Mouse (Mus musculus): ENCODE data around the gene Tmem62. TPM values are rescaled to one million over a fixed set of nuclear protein-coding genes. Genes with fewer than 3 reads are reported as not detected.

Tmem62 gene
- 13.0 and 14.0 TPM in 2 replicates for polyA plus RNA-seq (2015; fragmentation: Nextera tagmentation; extraction: Ambion mirVana)

DNA sequence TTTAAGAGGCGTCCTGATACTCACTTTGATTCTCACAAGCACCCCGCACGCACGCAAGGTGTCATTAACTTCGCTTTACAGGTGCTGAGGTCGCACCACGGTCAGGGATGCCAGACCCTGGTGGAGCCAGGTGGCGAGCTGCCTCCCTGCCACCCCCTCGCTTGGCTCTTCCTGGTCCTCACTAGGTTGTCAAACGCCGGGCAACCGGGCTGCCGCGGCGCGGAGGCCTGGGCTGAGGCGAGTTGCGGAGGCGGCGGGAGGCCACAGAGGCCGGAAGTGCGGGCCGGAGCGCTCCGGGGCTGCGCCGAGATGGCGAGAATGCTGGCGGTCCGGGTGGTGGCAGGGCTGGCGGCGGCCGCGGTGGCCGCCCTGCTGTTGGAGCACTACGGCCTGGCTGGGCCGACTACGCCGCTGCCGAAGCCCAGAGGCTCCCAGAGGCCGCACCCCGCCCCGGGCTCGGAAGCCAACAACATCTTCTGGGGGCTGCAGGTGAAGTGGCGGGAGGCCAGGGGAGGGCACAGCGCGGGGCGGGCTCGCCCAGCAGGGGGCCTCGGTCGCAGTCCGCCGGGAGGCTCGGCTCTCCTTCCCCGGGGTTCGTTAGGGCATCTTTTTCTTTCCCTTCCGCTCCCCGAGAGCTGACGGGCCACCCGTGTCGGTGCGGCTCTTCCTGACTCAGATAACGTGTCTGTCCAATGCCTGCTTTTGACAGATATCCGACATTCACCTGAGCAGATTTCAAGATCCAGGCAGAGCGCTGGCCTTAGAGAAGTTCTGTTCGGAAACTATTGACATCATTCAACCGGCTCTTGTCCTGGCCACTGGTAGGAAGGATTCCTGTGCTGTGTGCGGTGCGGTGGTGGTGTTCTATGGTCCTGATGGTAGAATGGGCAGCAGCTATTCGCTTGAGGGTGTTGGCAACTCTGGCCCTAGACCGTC lies at the start of gene Tmem62:
Gene Tmem62, plus strand, starts transcription at position 28 of the 936 bp plus-strand sequence.
- peak within 1 kb of the TSS; percentile 72 for H3K4me3 ChIP-seq
- H3K9ac ChIP-seq, result peak within 1 kb of the TSS; percentile 90
- peaks cover 3% of the 10 kb centered on the region; the same call in 1 of the 2 replicates for H3K4me1 ChIP-seq (replicated peaks)
- ATAC-seq (ENCODE audit: low read depth), result peak; percentile 83
- no peaks in the 10 kb centered on the region for H3K27me3 ChIP-seq
- WGBS, result under 1% methylated on average over 67 of the region's 71 CpGs
- peak within 1 kb of the TSS; percentile 81 for H3K4me2 ChIP-seq
- peak within 1 kb of the TSS; percentile 91 for H3K27ac ChIP-seq (replicated peaks)
- H3K36me3 ChIP-seq, result peaks cover 10% of the 10 kb centered on the region; the same call in 1 of the 2 replicates
- H3K9me3 ChIP-seq, result no peaks in the 10 kb centered on the region

DNA sequence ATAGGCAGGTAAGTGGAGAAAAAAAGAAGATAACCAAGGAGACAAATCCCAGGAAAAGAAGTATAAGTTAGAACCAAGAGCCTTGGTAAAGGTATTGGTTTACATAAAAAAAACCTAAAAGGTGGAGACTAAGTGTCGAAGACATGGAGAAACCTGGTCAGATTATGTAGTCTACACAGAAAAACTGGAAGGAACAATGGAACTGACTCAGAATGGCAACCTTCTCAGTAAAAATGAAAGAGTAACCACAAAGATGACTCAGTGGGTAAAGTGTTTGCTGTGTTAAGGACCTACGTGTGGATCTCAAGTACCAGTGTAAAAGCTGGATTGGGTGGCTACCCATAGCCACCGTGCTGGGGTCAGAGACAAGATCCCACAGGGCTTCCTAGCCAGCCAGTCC lies 43.8 kb upstream of the Tmem62 start:
- no peak overlapping the region for H3K4me3 ChIP-seq
- H3K27me3 ChIP-seq, result no peaks in the 10 kb centered on the region
- WGBS, result 96% methylated on average over 3 of the region's 3 CpGs
- no peaks in the 10 kb centered on the region for H3K4me1 ChIP-seq (replicated peaks)
- no peak for ATAC-seq (ENCODE audit: low read depth)
- no peak overlapping the region for H3K27ac ChIP-seq (replicated peaks)
- peaks cover 80% of the 10 kb centered on the region for H3K36me3 ChIP-seq
- H3K9me3 ChIP-seq, result no peaks in the 10 kb centered on the region
- no peak overlapping the region for H3K4me2 ChIP-seq
- no peak overlapping the region for H3K9ac ChIP-seq

DNA sequence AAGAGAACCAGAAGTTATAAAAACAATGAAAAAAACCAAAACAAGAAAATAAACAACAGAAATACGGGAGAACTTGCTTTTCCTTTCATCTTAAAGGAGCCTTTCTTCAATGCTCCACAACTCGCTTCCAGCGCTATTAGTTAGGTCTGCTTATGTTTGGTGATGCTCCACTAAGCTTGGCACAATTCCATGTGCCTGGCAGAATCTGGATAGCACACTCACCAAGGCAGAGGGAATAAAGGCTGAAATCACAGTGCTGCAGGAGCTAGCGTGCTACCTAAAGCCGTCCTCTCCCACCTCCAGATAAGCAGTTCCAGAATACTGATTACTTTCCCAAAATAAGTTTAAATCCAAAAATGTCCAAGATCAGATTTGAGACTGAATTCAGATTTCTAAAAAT lies 25.6 kb upstream of the Tmem62 start:
- H3K4me1 ChIP-seq (replicated peaks), result no peaks in the 10 kb centered on the region
- no peak overlapping the region for H3K4me3 ChIP-seq
- H3K9ac ChIP-seq, result no peak overlapping the region
- ATAC-seq (ENCODE audit: low read depth), result no peak
- H3K36me3 ChIP-seq, result peaks cover 72% of the 10 kb centered on the region
- H3K27ac ChIP-seq (replicated peaks), result no peak overlapping the region
- H3K9me3 ChIP-seq, result no peaks in the 10 kb centered on the region
- H3K4me2 ChIP-seq, result no peak overlapping the region
- 87% methylated on average over 5 of the region's 5 CpGs for WGBS
- H3K27me3 ChIP-seq, result no peaks in the 10 kb centered on the region

DNA sequence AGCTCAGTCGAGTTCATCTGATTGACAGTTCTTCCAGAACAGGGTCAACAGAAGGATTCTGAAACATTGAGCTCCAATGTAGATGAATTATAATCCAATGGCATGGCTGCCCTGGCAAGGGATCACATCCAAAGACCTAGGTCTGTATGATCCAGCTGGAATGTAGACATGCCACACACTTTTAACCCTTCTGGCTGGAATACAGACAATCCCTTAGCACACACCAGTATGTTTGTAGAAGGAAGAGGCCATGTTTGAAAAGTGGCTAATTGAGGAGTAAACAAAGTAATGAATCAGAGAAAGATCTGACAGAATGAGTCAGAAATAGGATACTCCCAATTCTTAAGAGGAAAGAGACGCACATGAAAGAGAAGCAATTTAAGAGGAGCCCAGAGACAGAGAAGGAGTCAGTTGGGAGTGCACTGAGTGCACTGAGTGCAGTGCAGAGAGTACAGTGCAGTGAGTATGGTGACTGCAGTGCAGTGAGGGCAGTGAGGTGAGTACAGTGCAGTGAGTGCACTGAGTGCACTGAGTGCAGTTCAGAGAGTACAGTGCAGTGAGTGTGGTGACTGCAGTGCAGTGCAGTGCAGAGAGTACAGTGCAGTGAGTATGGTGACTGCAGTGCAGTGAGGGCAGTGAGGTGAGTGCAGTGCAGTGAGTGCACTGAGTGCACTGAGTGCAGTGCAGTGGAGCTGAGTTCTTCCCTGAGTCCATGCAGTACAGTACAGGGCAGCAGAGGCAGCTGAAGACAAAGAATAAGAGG lies 24.5 kb upstream of the Tmem62 start:
- Histone ChIP-seq H3K27me3 (no peaks in the 10 kb centered on the region), H3K4me1 (replicated peaks) (no peaks in the 10 kb centered on the region), H3K9me3 (no peaks in the 10 kb centered on the region), H3K9ac (no peak overlapping the region), H3K4me3 (no peak overlapping the region), H3K27ac (replicated peaks) (no peak overlapping the region), H3K36me3 (peaks cover 61% of the 10 kb centered on the region), H3K4me2 (no peak overlapping the region)
- ATAC-seq (ENCODE audit: low read depth), result no peak
- 81% methylated on average over 2 of the region's 2 CpGs for WGBS

DNA sequence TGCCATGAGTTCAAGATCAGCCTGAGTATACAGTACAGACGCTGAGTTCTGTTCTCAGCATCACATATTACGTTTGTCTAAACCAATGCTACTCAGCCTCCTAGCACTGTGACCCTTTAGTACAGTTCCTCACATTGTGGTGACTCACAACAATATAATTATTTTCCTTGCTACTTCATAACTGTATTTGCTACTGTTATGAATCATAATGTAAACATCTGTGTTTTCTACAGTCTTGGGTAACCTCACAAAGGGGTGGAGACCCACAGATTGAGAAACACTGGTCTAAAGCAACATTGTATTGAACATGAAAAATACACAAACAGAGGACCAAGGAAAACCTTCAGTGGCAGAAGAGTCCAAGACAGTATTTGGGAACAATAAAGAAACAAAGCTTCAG lies 17.5 kb upstream of the Tmem62 start:
- Histone ChIP-seq H3K4me3 (no peak overlapping the region), H3K9ac (no peak overlapping the region), H3K36me3 (peaks cover 42% of the 10 kb centered on the region), H3K4me2 (no peak overlapping the region), H3K27me3 (no peaks in the 10 kb centered on the region), H3K27ac (replicated peaks) (no peak overlapping the region), H3K9me3 (no peaks in the 10 kb centered on the region), H3K4me1 (replicated peaks) (no peaks in the 10 kb centered on the region)
- 97% methylated on average over 2 of the region's 2 CpGs for WGBS
- no peak for ATAC-seq (ENCODE audit: low read depth)

DNA sequence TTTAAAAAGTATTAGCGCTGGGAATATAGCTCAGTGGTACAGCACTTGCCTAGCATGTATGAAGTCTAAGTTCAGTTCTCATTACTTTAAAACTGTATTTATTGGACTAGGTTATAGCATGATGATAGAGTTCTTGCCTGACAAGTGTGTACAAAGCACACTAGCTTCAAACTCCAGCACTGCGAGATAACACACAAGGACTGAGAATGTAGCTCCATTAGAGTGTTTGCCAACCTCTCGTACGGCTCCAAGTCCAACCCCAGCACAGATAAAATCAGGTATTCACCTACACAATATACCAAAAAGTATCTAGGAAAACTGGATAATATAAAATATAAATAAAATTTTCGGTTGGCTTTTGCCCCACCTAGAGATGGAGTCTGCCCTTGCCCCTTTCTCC lies 17.0 kb upstream of the Tmem62 start:
- no peak for ATAC-seq (ENCODE audit: low read depth)
- Histone ChIP-seq H3K4me2 (no peak overlapping the region), H3K4me1 (replicated peaks) (no peaks in the 10 kb centered on the region), H3K9me3 (no peaks in the 10 kb centered on the region), H3K27ac (replicated peaks) (no peak overlapping the region), H3K9ac (no peak overlapping the region), H3K27me3 (no peaks in the 10 kb centered on the region), H3K36me3 (peaks cover 37% of the 10 kb centered on the region), H3K4me3 (no peak overlapping the region)
- WGBS, result 95% methylated on average over 5 of the region's 5 CpGs

DNA sequence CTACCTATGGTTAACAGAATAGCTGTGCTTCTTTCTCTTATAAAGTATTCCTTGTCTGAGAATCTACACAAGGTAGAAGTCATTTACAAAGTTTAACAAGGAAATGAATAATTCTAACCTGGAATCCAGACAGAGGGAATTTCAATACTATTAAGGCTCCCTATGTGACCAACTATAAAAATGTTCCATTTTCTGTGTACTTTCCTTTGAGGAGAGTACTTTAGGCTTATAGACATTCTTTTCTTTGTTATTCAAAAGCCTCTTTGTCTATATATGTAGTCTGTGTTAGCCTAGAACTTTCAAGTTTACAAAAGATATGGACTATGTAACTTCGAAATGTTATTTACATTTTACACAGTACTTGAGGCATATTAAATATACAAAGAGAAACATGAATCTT lies 16.6 kb upstream of the Tmem62 start:
- Histone ChIP-seq H3K36me3 (peaks cover 33% of the 10 kb centered on the region), H3K9ac (no peak overlapping the region), H3K27ac (replicated peaks) (no peak overlapping the region), H3K4me2 (no peak overlapping the region), H3K27me3 (no peaks in the 10 kb centered on the region), H3K4me3 (no peak overlapping the region), H3K9me3 (no peaks in the 10 kb centered on the region), H3K4me1 (replicated peaks) (no peaks in the 10 kb centered on the region)
- ATAC-seq (ENCODE audit: low read depth), result no peak
- 93% methylated on average over 1 of the region's 1 CpGs for WGBS

DNA sequence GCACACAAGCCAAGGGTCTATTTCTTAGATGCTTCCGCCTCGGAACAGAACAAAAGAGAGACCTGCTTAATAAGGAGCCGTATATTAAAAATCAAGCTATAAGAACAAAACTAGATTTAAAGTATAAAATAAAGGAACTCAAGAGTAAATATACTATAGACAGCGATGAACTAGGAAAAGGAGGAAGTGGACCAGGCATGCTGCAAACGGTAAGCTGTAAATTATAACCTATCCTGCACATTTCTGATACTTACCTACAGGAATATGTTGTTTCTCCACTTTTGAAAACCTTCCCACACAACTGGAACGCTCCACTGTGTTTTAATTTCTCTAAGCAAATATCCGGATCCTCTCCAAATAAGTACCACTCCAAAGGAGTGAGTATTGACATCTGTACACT lies 13.7 kb upstream of the Tmem62 start:
- peaks cover 7% of the 10 kb centered on the region; the same call in 1 of the 2 replicates for H3K4me1 ChIP-seq (replicated peaks)
- no peak overlapping the region for H3K27ac ChIP-seq (replicated peaks)
- no peaks in the 10 kb centered on the region for H3K27me3 ChIP-seq
- H3K36me3 ChIP-seq, result peaks cover 36% of the 10 kb centered on the region
- no peak overlapping the region for H3K4me2 ChIP-seq
- H3K9ac ChIP-seq, result no peak overlapping the region
- H3K9me3 ChIP-seq, result no peaks in the 10 kb centered on the region
- no peak for ATAC-seq (ENCODE audit: low read depth)
- 95% methylated on average over 7 of the region's 7 CpGs for whole genome bisulfite sequencing
- H3K4me3 ChIP-seq, result no peak overlapping the region

DNA sequence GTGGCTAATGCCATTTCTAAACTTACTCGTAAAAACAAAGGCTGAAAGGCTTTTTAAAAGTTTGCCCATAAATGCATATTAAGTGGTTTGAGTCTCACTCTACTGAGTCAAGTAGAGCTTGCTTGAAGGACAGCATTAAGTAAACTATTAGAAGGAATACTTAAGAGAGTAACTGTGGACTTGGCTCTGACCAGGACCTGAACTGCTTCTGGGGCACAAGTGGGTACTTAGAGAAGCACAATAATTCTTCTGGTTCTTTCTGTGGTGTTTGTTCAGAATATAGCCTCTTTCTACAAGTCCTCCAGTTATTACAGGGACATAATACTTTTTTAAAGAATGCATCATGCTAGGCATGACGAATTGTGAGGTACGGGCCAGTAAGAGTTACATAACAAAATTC lies 11.3 kb upstream of the Tmem62 start:
- ATAC-seq (ENCODE audit: low read depth), result no peak
- Histone ChIP-seq H3K4me3 (no peak overlapping the region), H3K4me2 (no peak overlapping the region), H3K9ac (no peak overlapping the region), H3K36me3 (peaks cover 19% of the 10 kb centered on the region; the same call in 1 of the 2 replicates), H3K4me1 (replicated peaks) (peaks cover 23% of the 10 kb centered on the region), H3K27ac (replicated peaks) (no peak overlapping the region), H3K27me3 (no peaks in the 10 kb centered on the region), H3K9me3 (no peaks in the 10 kb centered on the region)
- 91% methylated on average over 3 of the region's 3 CpGs for WGBS

DNA sequence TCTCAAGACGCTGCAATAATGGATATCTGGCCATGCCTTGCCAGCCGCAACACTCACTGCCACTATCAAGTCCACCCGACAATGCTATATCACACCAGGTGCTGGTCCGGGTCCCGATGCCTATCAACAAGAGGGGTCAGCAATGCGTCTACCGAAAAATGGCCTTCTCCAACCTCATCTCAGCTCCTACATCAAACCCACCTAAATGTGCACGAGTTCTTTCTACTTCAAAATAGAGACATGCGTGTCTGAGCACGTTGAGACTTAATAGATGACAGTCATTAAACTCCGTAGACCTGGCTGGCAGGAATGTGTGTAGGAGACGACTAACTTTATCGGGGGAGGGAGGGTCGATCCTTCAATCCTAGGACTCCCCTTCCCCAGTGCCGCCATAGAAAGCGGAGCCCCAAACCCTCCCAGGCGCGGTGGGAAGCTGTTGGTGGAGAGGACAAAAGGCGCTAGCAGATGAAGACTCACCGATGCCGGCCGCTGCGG lies 6.7 kb upstream of the Tmem62 start:
- H3K27ac ChIP-seq (replicated peaks), result peak overlapping the region; percentile 91
- WGBS, result under 1% methylated on average over 23 of the region's 23 CpGs
- no peaks in the 10 kb centered on the region for H3K9me3 ChIP-seq
- H3K4me3 ChIP-seq, result peak overlapping the region; percentile 87
- peak; percentile 80 for ATAC-seq (ENCODE audit: low read depth)
- H3K4me1 ChIP-seq (replicated peaks), result peaks cover 33% of the 10 kb centered on the region
- 0 out of 2 replicates have a peak, but pooled peaks cover 8% of the 10 kb centered on the region for H3K36me3 ChIP-seq
- H3K27me3 ChIP-seq, result no peaks in the 10 kb centered on the region
- H3K4me2 ChIP-seq, result peak overlapping the region; percentile 88
- peak overlapping the region; percentile 87 for H3K9ac ChIP-seq

DNA sequence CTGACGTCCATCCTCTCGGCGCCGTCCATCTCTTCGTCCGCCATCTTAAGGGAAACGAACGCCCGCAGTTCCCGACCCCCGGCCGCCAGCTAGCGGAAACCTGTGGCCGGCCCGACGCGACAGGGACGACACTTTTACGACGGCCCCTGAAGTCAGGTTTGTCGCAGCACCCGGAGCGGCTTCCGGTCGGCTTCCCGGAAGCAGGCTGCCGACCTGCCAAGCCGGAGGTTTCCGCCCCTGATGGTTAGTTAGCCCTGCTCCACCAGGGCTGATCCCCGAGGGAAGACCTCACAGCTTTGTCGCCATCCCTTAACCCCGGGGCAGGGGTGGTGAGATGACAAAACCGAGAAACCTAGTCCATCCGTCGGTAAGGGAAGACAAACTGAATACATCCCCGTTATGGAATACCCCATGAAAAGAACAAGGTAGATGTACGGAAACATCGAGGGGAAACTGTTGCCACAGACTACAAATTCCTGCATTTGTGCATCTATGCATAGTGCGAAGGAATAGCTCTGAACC lies 6.2 kb upstream of the Tmem62 start, which contains the start of gene Ubr1:
Gene Ubr1, minus strand, starts transcription at position 157 of the 522 bp plus-strand sequence.
- H3K36me3 ChIP-seq, result 0 out of 2 replicates have a peak, but pooled peaks cover 8% of the 10 kb centered on the region
- H3K9ac ChIP-seq, result peak within 1 kb of the TSS; percentile 87
- H3K4me3 ChIP-seq, result peak within 1 kb of the TSS; percentile 87
- H3K27me3 ChIP-seq, result no peaks in the 10 kb centered on the region
- peaks cover 33% of the 10 kb centered on the region for H3K4me1 ChIP-seq (replicated peaks)
- under 1% methylated on average over 39 of the region's 39 CpGs for whole genome bisulfite sequencing
- ATAC-seq (ENCODE audit: low read depth), result peak; percentile 88
- H3K9me3 ChIP-seq, result no peaks in the 10 kb centered on the region
- peak within 1 kb of the TSS; percentile 91 for H3K27ac ChIP-seq (replicated peaks)
- peak within 1 kb of the TSS; percentile 88 for H3K4me2 ChIP-seq
